Mouse (Mus musculus) R1 (cell line): ENCODE measurements around the gene Oit1.

Experiments
- DNase-seq: peaks from one replicate; pipeline ENCODE4 v3.0.0-alpha.2; 2018; ENCODE audit warnings: low read depth, low spot score

Gene Oit1

GRCm38 (mm10) chr14:8378685-8379313, at the start of gene Oit1:
Gene Oit1, minus strand, starts transcription at chr14:8378754.
- no peak for DNase-seq

- no peak for DNase-seq
These were observed 44.3 kb upstream of the Oit1 start for GRCm38 (mm10) chr14:8422833-8423232.

DNA sequence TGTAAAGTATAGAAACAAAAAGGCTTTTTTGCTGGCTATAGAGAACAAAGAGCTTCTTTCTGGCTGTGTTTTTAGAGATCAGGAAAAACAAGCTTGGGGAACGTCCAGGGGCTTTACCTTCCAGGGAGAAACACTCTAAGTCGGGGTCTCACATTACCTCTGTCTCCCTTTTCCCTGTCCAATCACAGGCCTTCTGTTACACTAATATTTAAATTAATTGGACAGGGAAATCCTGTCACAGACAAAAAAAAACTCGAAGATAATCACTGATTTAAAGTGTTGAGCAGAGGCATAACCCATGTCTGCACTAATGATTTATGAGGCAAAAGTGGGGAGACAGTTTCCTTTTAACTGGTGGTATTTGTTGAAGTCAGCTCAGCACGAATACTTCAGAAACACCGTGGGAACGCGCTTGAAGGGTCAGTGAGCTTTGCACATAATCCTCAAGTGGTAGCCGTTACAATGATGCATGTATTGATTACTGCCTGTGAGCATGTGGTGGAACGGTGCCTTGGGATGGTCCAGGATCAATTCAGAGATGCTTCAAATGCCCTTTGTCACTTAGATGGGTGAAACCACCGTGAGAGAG, 42.7 kb upstream of the Oit1 start:
- no peak for DNase-seq

DNA sequence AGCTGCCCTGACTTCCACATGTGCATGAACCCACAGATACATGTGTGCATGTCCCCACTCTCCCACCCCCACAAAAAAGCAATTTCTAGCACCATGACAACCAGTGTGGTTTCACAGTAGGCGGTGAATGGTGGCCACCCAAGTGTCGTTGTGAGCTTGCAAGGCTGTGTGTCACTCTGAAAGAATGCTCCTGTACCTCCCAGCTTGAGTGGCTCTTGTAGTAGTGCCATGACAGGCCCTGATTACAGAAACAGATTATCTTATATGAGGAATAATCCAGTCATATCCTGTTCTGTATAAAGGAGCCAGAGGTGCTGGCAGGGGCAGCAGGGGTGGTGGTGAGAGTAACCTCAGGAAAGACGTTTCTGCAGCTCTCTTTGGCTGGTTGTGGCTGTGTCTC, 40.1 kb upstream of the Oit1 start:
- no peak for DNase-seq

DNA sequence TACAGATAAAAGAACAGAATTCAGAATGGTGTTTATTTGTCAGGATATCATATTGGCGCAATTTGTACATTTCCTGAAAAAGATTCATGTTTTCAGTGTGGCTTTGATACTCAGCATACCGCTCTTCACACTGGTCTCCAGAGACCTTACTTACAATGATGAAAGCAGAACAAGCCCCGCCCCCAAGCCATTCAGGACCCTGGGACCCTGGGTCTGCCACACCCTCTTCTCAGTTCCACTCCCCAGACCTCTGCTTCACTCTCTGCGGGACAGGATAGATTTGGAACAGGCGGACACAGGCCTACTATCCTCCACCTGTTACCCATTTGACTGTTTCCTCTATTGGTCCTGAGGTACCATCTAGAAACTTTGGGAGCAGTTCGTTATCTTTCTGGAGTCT, 27.4 kb upstream of the Oit1 start:
- peak; percentile 85 for DNase-seq

GRCm38 (mm10) chr14:8403310-8403709, 24.8 kb upstream of the Oit1 start:
- peak; percentile 94 for DNase-seq

DNA sequence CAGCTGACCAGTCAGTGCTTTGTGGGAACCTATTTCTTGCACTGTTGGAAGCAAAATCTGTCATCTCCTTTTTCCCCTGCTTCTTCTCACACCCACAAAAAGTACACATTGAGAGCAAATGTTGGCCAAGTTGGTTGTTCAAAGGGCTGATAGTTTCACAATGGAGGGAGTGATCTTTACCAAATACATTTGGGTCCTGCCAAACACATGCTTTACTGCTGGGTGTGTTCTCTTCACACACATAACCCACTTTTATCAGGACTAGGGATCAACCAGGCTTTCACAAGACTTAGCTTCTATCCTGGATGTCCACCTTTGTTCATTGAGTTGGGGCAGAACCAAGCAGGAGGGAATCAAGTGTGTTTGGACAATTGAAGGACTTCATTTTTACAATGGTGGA, 20.0 kb upstream of the Oit1 start:
- DNase-seq, result no peak

DNA sequence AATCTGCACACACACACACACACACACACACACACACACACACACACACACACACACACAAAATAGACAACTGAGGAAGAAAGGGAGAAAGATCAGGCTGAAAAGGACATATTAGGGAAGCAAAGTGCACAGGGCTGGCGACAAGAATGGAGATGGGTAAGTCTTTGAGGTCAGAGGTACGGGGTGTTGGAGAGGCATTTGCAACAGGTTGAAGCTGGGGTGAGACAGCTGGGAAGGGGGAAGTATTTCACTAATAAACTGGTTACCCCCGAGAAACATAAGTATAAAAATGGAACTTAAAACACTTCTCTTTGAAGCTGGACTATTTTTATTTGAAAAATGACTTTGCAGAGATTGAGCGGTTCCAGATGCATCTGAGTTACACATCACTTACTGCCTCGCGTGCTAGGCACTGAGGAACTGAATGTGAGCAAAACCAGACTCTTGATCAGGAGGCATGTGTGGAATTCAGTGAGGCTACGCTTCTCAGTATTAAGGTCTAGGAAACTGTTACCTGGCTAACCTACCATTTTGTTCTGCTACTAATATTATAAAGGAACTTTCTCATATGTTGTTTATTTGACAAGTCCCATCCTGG, 17.2 kb upstream of the Oit1 start:
- DNase-seq, result no peak

DNA sequence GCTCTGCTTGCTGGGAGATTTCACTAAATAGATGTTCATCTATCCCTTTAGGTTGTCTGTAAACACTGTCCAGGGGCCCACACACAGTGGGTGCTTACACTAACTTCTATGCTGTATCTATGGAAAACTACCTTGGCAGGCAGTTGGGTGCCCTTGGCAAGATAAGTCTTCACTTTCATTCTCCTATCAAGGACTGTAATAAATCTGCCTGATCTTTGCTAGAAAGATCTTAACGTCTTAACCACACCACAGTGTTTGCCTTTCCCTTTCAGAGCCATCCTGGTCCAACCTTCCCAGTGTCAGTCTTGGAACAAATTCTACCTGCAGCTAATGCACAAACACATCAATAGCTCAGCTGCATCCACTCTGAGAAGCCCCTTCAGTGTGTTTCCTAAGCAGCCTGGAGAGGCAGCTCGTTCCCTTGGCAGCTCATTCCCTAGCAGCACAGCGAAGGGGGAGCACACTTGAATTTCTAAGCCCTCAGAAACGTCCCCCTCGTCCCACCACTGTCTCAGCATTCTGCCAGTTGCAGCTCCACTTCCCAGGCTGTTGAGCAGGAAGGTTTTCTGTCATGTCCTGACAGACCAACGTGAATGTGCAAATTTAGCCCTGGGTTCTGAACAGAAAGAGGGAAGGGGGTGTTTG, 13.7 kb upstream of the Oit1 start:
- DNase-seq, result no peak

- DNase-seq, result no peak
These were observed 9.2 kb downstream of the Oit1 start for GRCm38 (mm10) chr14:8369394-8369793.

DNA sequence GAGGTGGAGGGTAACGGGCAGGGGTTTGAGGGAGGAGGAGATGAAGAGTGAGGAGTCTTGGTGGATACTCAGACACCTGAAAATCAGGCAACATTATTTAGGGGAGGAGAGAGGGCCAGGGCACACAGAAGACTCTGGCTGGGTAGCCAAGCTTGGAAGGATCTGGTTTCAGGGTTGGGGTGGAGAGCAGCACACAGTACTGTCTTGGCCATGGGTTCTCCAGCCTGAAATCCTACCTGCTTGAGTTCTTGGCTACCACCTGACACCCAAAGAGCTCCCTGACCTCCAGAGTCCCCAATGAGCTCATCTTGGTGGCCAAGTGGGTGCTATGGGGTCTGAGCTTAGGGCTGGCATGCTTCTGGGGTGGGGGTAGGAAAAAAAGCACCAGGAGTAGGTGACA, 9.7 kb downstream of the Oit1 start:
- DNase-seq, result no peak

DNA sequence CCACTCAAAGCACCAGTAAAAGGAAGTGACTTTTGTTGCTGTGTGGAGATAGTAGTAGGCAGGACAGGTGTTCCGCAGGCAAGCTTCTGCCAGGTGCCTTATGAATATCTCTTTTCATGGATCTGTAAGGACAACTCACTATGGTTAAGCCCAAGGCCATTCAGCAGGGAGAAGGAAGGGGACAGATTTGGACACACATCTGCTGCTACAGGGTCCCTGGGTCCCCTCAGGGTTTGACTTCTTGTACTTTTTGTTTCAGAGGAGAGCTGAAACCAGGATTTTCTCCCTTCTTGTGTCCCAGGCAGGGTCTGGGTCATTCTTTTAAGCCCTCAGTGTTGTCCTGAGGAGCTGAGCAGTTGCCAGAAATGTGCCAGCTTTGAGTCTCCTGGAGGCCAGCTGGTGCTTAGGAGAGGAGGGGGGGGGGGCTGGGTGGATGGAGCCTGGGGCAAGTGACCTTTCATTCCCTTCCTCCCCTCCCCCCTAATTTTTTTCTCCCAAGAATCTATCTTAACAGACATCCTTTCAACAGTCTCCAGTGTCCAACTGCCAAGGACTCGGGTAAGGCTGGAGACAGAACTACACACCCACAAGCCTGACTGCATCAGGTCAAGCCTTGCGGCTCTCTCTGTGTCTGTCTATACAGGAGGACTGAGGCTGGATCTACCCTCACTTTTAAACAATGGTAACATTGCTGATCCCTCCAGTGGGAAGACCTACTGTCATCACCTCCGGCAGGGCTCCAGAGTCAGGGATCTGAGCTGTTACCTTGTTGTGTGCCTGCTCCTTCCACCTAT, 10.6 kb downstream of the Oit1 start:
- DNase-seq, result no peak

DNA sequence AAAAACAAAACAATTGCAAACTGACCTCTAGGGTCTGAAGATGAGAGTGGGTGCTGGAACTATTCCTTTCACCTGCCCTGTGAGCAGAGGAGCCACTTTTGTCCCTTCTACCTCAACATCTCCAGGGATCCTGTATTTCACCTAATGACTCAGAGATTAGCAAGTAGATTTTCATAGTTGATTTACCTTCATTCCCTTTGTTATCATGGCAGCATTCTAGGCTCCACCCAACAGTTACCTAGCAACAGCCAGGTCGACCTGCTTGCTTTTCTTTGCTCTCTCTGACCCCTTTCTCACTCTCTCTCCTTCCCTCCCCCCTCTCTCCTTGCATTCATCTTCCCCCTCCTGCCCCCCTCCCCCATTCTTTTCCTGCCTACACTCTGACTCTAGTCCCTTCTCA, 11.4 kb downstream of the Oit1 start:
- DNase-seq, result peak; percentile 85

- DNase-seq, result no peak
These were observed 12.7 kb downstream of the Oit1 start for GRCm38 (mm10) chr14:8365833-8366232.

DNA sequence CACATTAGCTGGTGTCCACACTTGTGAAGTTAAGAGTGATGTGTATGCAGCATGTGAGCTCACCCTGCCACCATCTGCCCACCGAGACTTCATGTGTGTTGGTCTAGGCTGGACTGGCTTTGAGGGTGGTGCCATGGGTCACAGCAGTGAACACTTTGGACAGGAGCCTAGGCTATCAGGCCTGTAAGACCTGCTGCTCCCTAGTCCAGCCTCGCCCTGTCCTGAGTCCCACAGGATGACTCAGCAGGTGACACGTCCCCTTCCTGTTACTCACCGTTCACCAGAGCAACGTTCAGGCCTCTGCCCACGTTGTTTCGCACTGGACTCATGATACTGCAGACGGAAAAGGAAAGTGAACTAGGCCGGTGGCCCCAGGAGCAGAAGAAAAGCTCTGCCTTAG, 21.7 kb downstream of the Oit1 start:
- DNase-seq, result peak; percentile 41

DNA sequence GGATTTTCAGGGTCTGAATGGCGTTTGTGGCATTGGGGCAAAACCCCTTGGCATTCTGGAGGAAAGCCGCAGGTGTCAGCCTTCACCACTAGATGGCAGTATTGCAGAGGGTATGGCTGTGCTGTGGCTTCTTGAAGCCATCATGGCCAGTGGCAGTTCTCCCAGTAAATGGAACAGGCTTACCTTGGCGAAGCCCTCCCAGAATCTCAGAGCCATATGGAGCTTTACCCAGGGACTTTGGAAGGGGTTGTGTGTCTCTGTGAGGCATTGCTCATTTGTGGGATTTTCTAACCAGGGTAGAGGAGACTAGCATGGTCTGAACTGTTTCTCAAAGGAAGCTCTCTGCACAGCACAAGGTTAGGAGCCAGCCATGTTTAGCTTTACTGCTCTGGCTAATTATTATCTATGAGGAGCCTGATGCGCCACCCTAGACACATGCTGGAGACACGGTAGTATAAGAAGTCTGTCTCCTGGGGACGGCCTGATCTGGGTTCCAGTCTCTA, 22.5 kb downstream of the Oit1 start:
- peak; percentile 83 for DNase-seq

- DNase-seq, result no peak
These were observed 29.6 kb downstream of the Oit1 start for GRCm38 (mm10) chr14:8348927-8349326.

- peak; percentile 91 for DNase-seq
These were observed 32.1 kb downstream of the Oit1 start for GRCm38 (mm10) chr14:8346255-8346997.

DNA sequence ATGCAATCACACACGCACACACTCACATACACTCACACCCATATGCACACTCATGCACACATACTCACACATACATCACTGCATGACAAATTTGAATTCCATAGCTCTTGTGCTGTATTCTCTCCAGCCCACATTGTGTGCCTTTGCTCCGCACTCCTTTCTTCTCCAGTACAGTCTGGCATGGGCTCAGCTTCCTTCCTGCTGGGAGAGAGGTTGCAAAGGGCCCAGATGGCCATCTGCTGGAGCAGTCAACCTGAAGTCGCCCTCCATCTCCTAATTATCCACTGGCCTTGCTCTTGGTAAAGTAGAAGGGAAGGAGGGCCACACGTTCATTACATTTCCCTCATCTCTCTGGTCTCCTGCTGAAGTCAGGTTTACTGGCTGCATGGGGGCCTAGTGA, 33.0 kb downstream of the Oit1 start:
- no peak for DNase-seq

DNA sequence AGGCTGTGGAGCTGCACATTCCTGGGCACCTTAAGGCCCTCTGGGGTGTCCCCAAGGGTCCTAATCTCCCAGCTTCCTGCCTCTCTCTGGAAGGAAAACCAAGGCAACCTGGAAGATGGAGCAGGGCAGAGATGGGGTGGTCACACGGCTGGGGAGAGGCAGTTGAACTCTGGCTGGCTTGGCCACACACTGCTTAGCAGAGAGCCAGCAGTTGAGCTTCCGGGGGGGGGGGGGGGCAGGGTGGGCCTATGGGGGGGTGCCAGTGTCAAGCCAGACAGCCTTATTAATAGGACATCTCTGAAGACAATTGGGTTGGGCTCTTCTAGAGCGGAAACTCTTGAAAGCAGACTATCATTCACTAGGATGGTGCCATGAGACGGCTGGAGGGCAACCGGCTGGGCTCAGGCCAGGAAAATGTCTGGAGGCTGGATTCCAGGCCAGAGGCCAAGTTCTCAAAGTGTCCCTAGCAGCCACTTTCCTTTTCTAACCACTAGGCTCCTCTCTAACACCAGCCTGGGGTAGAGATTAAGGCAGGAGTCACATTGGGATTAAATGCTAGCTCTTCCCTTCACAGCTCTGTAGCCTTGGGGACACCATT, 35.9 kb downstream of the Oit1 start:
- no peak for DNase-seq

- DNase-seq, result no peak
These were observed 38.3 kb downstream of the Oit1 start for GRCm38 (mm10) chr14:8340226-8340625.
